Mouse (Mus musculus): Measurements from ENCODE around the gene Marveld3. TPM values are rescaled to one million over a fixed set of nuclear protein-coding genes. Genes with fewer than 3 reads are reported as not detected.
A peak's percentile ranks its signal among the peaks of the same experiment; 100 is the strongest.

Gene Marveld3
- polyA plus RNA-seq, 1 experiment from 2014 or later: 2.2 TPM

DNA sequence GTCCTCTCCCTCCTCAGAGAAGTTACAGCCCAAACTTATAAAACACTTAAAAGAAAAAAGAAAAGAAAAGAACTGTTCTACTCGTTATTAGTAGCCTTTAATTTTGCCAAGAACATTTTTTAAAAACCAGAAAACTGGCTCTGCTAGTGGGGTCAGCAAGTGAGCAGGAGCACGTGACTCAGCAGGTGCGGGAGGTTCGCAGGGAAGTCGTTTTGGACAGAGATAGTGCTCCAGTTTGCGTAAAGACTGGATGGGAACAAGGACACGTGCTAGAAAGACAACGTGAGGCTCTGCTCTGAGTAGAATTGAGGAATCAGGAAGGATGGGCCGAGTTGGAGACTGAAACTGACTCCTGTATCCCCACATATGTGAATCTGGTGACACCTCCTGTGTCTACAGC is 893 bp upstream of the Marveld3 start:
- H3K4me3 ChIP-seq: no peak overlapping the region
- H3K4me2 ChIP-seq (replicated peaks): no peak overlapping the region
- H3K27me3 ChIP-seq: peaks cover 9% of the 10 kb centered on the region; the same call in 1 of the 2 replicates
- 81% methylated on average over 9 of the region's 9 CpGs for WGBS
- no peak overlapping the region for H3K9ac ChIP-seq (replicated peaks)
- ATAC-seq (replicated peaks): no peak
- H3K36me3 ChIP-seq: no peaks in the 10 kb centered on the region
- no peak overlapping the region for H3K27ac ChIP-seq (replicated peaks)
- peaks cover 9% of the 10 kb centered on the region; the same call in 1 of the 2 replicates for H3K4me1 ChIP-seq
- H3K9me3 ChIP-seq: no peaks in the 10 kb centered on the region

- Histone ChIP-seq H3K27ac (replicated peaks) (no peak overlapping the region), H3K4me1 (peaks cover 25% of the 10 kb centered on the region), H3K36me3 (no peaks in the 10 kb centered on the region), H3K9me3 (no peaks in the 10 kb centered on the region), H3K27me3 (peaks cover 9% of the 10 kb centered on the region; the same call in 1 of the 2 replicates), H3K4me3 (no peak overlapping the region), H3K4me2 (replicated peaks) (no peak overlapping the region), H3K9ac (replicated peaks) (no peak overlapping the region)
- WGBS: 80% methylated on average over 4 of the region's 4 CpGs
- no peak for ATAC-seq (replicated peaks)
Measured at GRCm38 (mm10) chr8:109959112-109959511, 2.9 kb downstream of the Marveld3 start.

DNA sequence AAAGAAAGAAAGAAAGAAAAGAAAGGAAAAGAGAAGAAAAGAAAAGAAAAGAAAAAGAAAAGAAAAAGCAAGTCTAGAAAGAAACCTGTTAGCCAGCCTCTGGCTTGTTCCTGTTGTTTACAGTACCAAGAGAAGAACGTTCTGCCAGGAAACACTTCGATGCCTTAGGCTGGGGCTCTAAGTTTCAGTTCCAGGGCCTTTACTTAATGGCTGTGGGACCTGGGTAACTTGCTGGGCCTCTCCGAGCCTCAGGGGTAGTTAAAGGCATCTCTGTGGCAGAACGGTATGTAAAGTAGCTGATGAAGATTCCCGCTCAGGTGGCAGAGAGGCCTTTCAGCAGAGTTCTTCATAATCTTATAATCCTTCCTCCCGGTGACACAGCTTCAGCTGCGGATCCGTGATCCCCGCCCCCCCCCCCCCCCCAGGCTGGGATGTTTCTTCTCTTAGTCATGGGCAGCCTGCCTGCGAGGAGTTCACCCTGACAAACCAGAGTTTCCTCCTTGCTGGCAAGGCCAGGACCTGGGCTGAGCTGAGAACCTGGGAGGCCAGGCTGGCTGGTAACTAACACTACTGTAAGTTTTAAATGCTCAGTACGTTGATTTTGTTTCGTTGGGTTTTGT is 3.9 kb downstream of the Marveld3 start:
- H3K27ac ChIP-seq (replicated peaks): no peak overlapping the region
- no peak overlapping the region for H3K9ac ChIP-seq (replicated peaks)
- peaks cover 26% of the 10 kb centered on the region for H3K4me1 ChIP-seq
- no peaks in the 10 kb centered on the region for H3K9me3 ChIP-seq
- H3K27me3 ChIP-seq: peaks cover 9% of the 10 kb centered on the region; the same call in 1 of the 2 replicates
- no peak overlapping the region for H3K4me2 ChIP-seq (replicated peaks)
- no peak for ATAC-seq (replicated peaks)
- no peak overlapping the region for H3K4me3 ChIP-seq
- WGBS: 28% methylated on average over 11 of the region's 12 CpGs
- H3K36me3 ChIP-seq: no peaks in the 10 kb centered on the region

DNA sequence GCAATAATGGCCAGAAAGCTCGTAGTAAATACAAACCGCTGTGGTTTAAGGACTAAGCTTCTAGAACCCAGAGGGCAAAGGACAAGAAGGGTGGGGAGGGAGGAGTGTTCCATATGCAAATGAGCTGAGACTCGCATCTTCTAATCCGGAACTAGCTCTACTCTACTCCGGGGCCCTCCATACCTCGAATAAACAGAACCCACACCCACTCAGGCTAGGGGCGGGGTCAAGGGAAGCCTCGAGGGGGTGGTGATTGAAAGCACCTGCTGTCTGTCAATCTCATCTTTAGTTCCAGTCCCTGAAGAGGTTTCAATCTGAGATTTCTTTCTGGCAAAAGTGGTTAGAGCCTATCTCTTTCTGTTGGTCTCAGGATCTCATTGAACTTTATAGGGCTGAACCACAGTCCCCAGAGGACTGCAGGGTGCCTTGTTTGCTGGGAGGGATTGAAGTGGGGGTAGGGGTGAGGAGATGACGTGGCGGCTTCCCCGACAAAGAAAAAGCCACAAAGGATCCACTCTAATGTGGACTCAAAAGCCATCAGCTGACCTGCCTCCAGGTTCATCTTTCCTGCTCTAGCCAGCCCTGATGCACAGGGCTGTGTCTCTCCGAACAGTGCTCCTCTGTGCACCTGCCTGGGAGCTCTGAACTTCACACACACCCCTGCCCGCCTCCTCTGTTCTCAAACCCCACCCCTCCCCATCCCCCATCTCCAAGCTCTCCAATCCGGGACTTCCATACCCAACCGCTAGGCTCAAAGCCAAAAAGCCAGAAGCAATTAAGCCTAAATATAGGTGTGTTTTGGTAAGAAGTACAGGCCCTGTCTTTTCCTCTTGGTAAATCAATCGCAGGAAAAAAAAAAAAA is 4.6 kb downstream of the Marveld3 start:
- no peak overlapping the region for H3K9ac ChIP-seq (replicated peaks)
- no peak overlapping the region for H3K4me3 ChIP-seq
- H3K4me2 ChIP-seq (replicated peaks): 0 out of 2 replicates have a peak overlapping the region, but pooled peaks have one; percentile 4
- no peaks in the 10 kb centered on the region for H3K9me3 ChIP-seq
- peak; percentile 54; the same call in 1 of the 2 replicates for ATAC-seq (replicated peaks)
- H3K4me1 ChIP-seq: peaks cover 26% of the 10 kb centered on the region
- H3K27me3 ChIP-seq: peaks cover 9% of the 10 kb centered on the region; the same call in 1 of the 2 replicates
- 6% methylated on average over 16 of the region's 16 CpGs for WGBS
- H3K27ac ChIP-seq (replicated peaks): no peak overlapping the region
- no peaks in the 10 kb centered on the region for H3K36me3 ChIP-seq

GRCm38 (mm10) chr8:109954486-109954948 is 7.5 kb downstream of the Marveld3 start:
- no peaks in the 10 kb centered on the region for H3K36me3 ChIP-seq
- H3K9me3 ChIP-seq: no peaks in the 10 kb centered on the region
- peaks cover 19% of the 10 kb centered on the region for H3K4me1 ChIP-seq
- peak overlapping the region; percentile 60 for H3K27ac ChIP-seq (replicated peaks)
- H3K9ac ChIP-seq (replicated peaks): no peak overlapping the region
- WGBS: 37% methylated on average over 13 of the region's 13 CpGs
- no peak overlapping the region for H3K4me2 ChIP-seq (replicated peaks)
- H3K27me3 ChIP-seq: no peaks in the 10 kb centered on the region
- peak; percentile 49; the same call in 1 of the 2 replicates for ATAC-seq (replicated peaks)
- H3K4me3 ChIP-seq: no peak overlapping the region

DNA sequence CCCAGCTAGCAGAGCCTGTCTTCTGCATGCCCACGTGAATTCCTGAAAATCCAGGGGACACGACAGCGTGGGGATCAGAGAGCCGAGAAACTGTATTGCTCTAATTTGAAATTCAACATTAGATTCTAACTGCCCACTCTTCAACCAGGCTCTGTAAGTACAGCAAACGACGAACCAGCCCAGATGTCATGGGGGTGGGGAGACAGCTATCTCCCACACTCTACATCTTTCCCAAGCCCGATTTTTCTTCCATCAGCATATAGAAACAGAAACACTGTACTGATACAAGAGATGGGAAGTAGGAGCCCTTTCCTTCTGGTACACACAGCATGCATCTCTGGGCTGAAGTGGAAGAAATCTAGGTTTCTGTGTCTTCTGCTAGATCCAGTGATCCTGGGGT is 9.8 kb downstream of the Marveld3 start:
- H3K4me1 ChIP-seq: peaks cover 22% of the 10 kb centered on the region
- WGBS: 77% methylated on average over 7 of the region's 7 CpGs
- no peaks in the 10 kb centered on the region for H3K27me3 ChIP-seq
- no peak for ATAC-seq (replicated peaks)
- no peak overlapping the region for H3K9ac ChIP-seq (replicated peaks)
- no peaks in the 10 kb centered on the region for H3K36me3 ChIP-seq
- H3K27ac ChIP-seq (replicated peaks): no peak overlapping the region
- no peak overlapping the region for H3K4me3 ChIP-seq
- H3K9me3 ChIP-seq: no peaks in the 10 kb centered on the region
- H3K4me2 ChIP-seq (replicated peaks): no peak overlapping the region

- peak overlapping the region; percentile 61 for H3K27ac ChIP-seq (replicated peaks)
Measured at GRCm38 (mm10) chr8:109948285-109948564, 13.8 kb downstream of the Marveld3 start.

GRCm38 (mm10) chr8:109947447-109948284 is 14.3 kb downstream of the Marveld3 start:
- peak overlapping the region; percentile 61 for H3K27ac ChIP-seq (replicated peaks)
- H3K36me3 ChIP-seq: no peaks in the 10 kb centered on the region
- H3K9ac ChIP-seq (replicated peaks): peak overlapping the region; percentile 56
- peak overlapping the region; percentile 43 for H3K4me3 ChIP-seq
- peaks cover 11% of the 10 kb centered on the region for H3K4me1 ChIP-seq
- WGBS: 1% methylated on average over 26 of the region's 26 CpGs
- no peaks in the 10 kb centered on the region for H3K27me3 ChIP-seq
- ATAC-seq (replicated peaks): peak; percentile 79
- H3K4me2 ChIP-seq (replicated peaks): peak overlapping the region; percentile 66
- no peaks in the 10 kb centered on the region for H3K9me3 ChIP-seq

More at GRCm38 (mm10) chr8:109948285-109948564, 13.8 kb downstream of the Marveld3 start:
- Histone ChIP-seq H3K9me3 (no peaks in the 10 kb centered on the region), H3K4me3 (peak overlapping the region; percentile 43), H3K4me1 (peaks cover 11% of the 10 kb centered on the region), H3K9ac (replicated peaks) (peak overlapping the region; percentile 56), H3K36me3 (no peaks in the 10 kb centered on the region), H3K4me2 (replicated peaks) (peak overlapping the region; percentile 66), H3K27me3 (no peaks in the 10 kb centered on the region)
- ATAC-seq (replicated peaks): peak; percentile 52
- 6% methylated on average over 19 of the region's 19 CpGs for WGBS

DNA sequence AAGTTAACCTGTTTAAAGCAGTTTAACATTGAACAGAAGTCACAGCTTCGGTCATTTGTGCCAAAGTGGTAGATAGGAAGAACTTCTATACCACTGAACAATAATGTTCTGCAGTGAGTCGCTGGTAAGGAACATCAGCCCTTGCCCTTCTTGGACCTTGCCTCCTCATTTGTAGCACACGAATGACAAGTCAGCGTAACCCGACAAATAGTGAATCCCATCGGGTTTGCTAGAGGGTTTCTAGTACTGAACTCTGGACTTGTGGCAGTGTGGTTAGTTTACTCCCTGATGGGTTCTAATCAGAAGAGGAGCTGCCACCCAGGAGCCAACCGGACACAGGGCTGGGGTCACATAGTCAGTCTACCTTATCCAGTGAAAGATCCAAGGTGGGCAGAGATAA is 15.7 kb downstream of the Marveld3 start:
- Histone ChIP-seq H3K36me3 (peaks cover 1% of the 10 kb centered on the region), H3K9ac (replicated peaks) (no peak overlapping the region), H3K4me3 (no peak overlapping the region), H3K4me1 (peaks cover 11% of the 10 kb centered on the region), H3K27ac (replicated peaks) (no peak overlapping the region), H3K27me3 (no peaks in the 10 kb centered on the region), H3K9me3 (no peaks in the 10 kb centered on the region), H3K4me2 (replicated peaks) (no peak overlapping the region)
- no peak for ATAC-seq (replicated peaks)
- 87% methylated on average over 7 of the region's 7 CpGs for WGBS

DNA sequence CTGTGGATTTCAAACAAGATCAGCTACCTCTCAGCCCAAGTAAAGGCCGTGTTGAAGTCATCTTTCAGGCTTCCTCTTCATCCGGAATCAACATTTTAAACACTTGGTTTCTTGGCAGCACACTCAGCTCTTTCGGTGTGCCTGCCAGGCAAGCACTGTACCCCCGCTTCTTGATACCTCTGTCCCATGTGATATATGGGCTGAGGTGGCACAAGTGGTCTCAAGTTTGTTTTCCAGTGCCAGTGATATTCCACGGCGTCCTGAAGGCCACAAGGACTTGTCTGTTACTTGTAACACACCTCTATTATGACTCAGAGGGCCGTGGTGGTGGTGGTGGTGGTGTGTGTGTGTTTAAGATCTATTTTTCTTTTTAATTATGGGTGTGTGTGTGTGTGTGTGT is 16.3 kb downstream of the Marveld3 start:
- ATAC-seq (replicated peaks): no peak
- Histone ChIP-seq H3K27me3 (no peaks in the 10 kb centered on the region), H3K4me3 (no peak overlapping the region), H3K9me3 (no peaks in the 10 kb centered on the region), H3K9ac (replicated peaks) (no peak overlapping the region), H3K27ac (replicated peaks) (no peak overlapping the region), H3K4me2 (replicated peaks) (no peak overlapping the region), H3K36me3 (peaks cover 7% of the 10 kb centered on the region), H3K4me1 (peaks cover 11% of the 10 kb centered on the region)
- 84% methylated on average over 7 of the region's 7 CpGs for WGBS

- Histone ChIP-seq H3K36me3 (peaks cover 12% of the 10 kb centered on the region), H3K9me3 (no peaks in the 10 kb centered on the region), H3K4me3 (no peak overlapping the region), H3K27ac (replicated peaks) (no peak overlapping the region), H3K9ac (replicated peaks) (no peak overlapping the region), H3K27me3 (no peaks in the 10 kb centered on the region), H3K4me2 (replicated peaks) (no peak overlapping the region), H3K4me1 (peaks cover 11% of the 10 kb centered on the region)
- WGBS: 61% methylated on average over 9 of the region's 9 CpGs
- no peak for ATAC-seq (replicated peaks)
Measured at GRCm38 (mm10) chr8:109945153-109945632, 16.8 kb downstream of the Marveld3 start.
